Mouse (Mus musculus): ENCODE measurements around the gene Sec24d. TPM values are rescaled to one million over a fixed set of nuclear protein-coding genes. Genes with fewer than 3 reads are reported as not detected.

The Sec24d gene
- polyA plus RNA-seq, 1 experiment from 2014 or later: 51.4 TPM

DNA sequence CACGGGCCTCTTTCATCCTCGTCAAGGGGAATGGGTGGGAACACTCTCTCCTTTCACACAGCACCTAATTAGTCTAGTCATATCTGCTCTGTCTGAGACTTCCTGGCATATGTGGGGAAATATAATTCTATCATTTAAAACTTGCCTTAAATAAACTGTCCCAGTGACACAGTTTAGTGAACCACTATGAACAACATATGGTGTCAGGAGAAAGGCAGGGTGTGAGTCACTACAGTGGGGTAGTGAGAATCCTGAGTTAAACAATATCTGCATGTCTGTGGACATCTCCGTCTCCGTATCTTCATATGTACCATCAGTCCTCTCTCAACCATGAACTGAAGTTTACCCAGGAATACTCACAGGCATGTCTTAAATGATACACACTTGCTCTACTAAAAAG lies 123.9 kb downstream of the Sec24d start:
- Histone ChIP-seq H3K27ac (no peak overlapping the region), H3K4me2 (ENCODE audit: low read length) (no peak overlapping the region), H3K9ac (ENCODE audit: low read depth, low read length) (no peak overlapping the region), H3K9me3 (replicated peaks; ENCODE audit: low read length) (no peaks in the 10 kb centered on the region), H3K4me1 (replicated peaks; ENCODE audit: insufficient read depth, low read length) (no peaks in the 10 kb centered on the region), H3K36me3 (ENCODE audit: insufficient read depth, low read length) (no peaks in the 10 kb centered on the region), H3K27me3 (ENCODE audit: insufficient read depth, low read length) (no peaks in the 10 kb centered on the region), H3K4me3 (replicated peaks; ENCODE audit: low read depth, low read length) (no peak overlapping the region)
- ATAC-seq (replicated peaks; ENCODE audit: low FRiP score, low read depth) (no peak), DNase-seq (ENCODE audit: low spot score) (no peak)
- 72% methylated on average over 4 of the region's 4 CpGs for WGBS
- no peak for TF ChIP-seq CTCF (IDR thresholded peaks at IDR 0.05; ENCODE audit: low read depth)

- no peaks in the 10 kb centered on the region for H3K9me3 ChIP-seq (replicated peaks; ENCODE audit: low read length)
- H3K9ac ChIP-seq (ENCODE audit: low read depth, low read length): no peak overlapping the region
- DNase-seq (ENCODE audit: low spot score): peak; percentile 11
- H3K36me3 ChIP-seq (ENCODE audit: insufficient read depth, low read length): no peaks in the 10 kb centered on the region
- H3K27me3 ChIP-seq (ENCODE audit: insufficient read depth, low read length): no peaks in the 10 kb centered on the region
- no peak for TF ChIP-seq CTCF (IDR thresholded peaks at IDR 0.05; ENCODE audit: low read depth)
- no peak overlapping the region for H3K4me2 ChIP-seq (ENCODE audit: low read length)
- H3K4me1 ChIP-seq (replicated peaks; ENCODE audit: insufficient read depth, low read length): no peaks in the 10 kb centered on the region
- no peak overlapping the region for H3K4me3 ChIP-seq (replicated peaks; ENCODE audit: low read depth, low read length)
- 32% methylated on average over 5 of the region's 5 CpGs for WGBS
- H3K27ac ChIP-seq: no peak overlapping the region
- ATAC-seq (replicated peaks; ENCODE audit: low FRiP score, low read depth): 0 out of 2 replicates have a peak, but pooled peaks have one; percentile 40
Measured at GRCm38 (mm10) chr3:123395611-123396010, 128.4 kb downstream of the Sec24d start.

DNA sequence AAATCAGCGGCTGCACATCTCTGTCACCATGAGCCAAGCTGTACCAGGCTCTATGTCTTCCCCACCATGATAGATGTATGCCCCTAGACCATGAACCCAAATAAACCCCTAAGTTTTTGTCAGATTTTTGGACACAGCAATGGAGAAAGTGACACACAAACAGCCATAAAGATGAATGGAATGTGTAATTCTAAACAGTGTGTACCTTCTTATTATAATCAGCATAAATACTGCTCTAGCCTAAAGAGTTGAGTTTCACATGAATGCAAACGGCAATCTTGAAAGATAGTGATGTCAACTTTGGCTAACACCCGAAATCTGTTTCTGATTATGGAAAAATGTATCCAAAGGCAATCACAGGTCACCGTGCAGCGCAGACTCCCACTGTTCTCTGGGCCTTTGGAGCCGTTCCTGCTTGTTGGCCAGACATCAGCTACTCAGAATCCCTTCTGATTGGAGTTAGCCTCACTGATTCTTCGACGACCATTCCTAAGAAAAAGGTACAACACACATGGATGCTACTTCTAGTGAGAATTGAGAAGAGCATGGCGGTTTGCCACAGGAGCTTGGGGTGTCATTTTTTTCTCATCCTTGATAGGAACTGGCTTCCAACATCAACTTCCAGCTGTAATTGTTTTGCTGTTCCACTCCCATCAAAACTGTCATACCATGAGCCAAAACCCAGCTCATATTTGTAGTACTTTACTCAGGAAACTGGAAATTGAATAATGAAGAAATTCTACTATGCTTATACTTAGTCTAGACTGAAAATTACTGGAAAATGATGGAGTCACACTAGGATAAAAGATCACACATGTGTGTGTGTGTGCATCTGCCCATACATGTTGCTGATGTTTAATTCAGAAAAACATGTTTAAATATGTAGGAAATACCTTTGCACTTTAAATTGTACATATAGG lies 130.6 kb downstream of the Sec24d start:
- H3K9me3 ChIP-seq (replicated peaks; ENCODE audit: low read length): no peaks in the 10 kb centered on the region
- WGBS: 81% methylated on average over 9 of the region's 9 CpGs
- TF ChIP-seq CTCF (IDR thresholded peaks at IDR 0.05; ENCODE audit: low read depth): no peak
- ATAC-seq (replicated peaks; ENCODE audit: low FRiP score, low read depth) (no peak), DNase-seq (ENCODE audit: low spot score) (no peak)
- no peaks in the 10 kb centered on the region for H3K36me3 ChIP-seq (ENCODE audit: insufficient read depth, low read length)
- no peak overlapping the region for H3K4me2 ChIP-seq (ENCODE audit: low read length)
- no peak overlapping the region for H3K9ac ChIP-seq (ENCODE audit: low read depth, low read length)
- no peaks in the 10 kb centered on the region for H3K4me1 ChIP-seq (replicated peaks; ENCODE audit: insufficient read depth, low read length)
- H3K27me3 ChIP-seq (ENCODE audit: insufficient read depth, low read length): no peaks in the 10 kb centered on the region
- no peak overlapping the region for H3K4me3 ChIP-seq (replicated peaks; ENCODE audit: low read depth, low read length)
- no peak overlapping the region for H3K27ac ChIP-seq

- ATAC-seq (replicated peaks; ENCODE audit: low FRiP score, low read depth): peak; percentile 43; the same call in 1 of the 2 replicates
- 57% methylated on average over 3 of the region's 3 CpGs for WGBS
- TF ChIP-seq CTCF (IDR thresholded peaks at IDR 0.05; ENCODE audit: low read depth): no peak
- H3K4me3 ChIP-seq (replicated peaks; ENCODE audit: low read depth, low read length): no peak overlapping the region
- no peak overlapping the region for H3K9ac ChIP-seq (ENCODE audit: low read depth, low read length)
- no peak overlapping the region for H3K4me2 ChIP-seq (ENCODE audit: low read length)
- H3K36me3 ChIP-seq (ENCODE audit: insufficient read depth, low read length): no peaks in the 10 kb centered on the region
- H3K27me3 ChIP-seq (ENCODE audit: insufficient read depth, low read length): no peaks in the 10 kb centered on the region
- no peaks in the 10 kb centered on the region for H3K4me1 ChIP-seq (replicated peaks; ENCODE audit: insufficient read depth, low read length)
- no peak for DNase-seq (ENCODE audit: low spot score)
- H3K9me3 ChIP-seq (replicated peaks; ENCODE audit: low read length): no peaks in the 10 kb centered on the region
- no peak overlapping the region for H3K27ac ChIP-seq
Measured at GRCm38 (mm10) chr3:123404945-123405344, 137.7 kb downstream of the Sec24d start.

GRCm38 (mm10) chr3:123411821-123412578 lies 144.7 kb downstream of the Sec24d start:
- Histone ChIP-seq H3K4me3 (replicated peaks; ENCODE audit: low read depth, low read length) (no peak overlapping the region), H3K27ac (peak overlapping the region; percentile 55)

GRCm38 (mm10) chr3:123413173-123413572 lies 145.9 kb downstream of the Sec24d start:
- H3K4me3 ChIP-seq (replicated peaks; ENCODE audit: low read depth, low read length): no peak overlapping the region
- H3K9ac ChIP-seq (ENCODE audit: low read depth, low read length): no peak overlapping the region
- ATAC-seq (replicated peaks; ENCODE audit: low FRiP score, low read depth) (0 out of 2 replicates have a peak, but pooled peaks have one; percentile 52), DNase-seq (ENCODE audit: low spot score) (peak; percentile 7)
- TF ChIP-seq CTCF (IDR thresholded peaks at IDR 0.05; ENCODE audit: low read depth): peak; percentile 44
- WGBS: 36% methylated on average over 5 of the region's 5 CpGs
- no peaks in the 10 kb centered on the region for H3K4me1 ChIP-seq (replicated peaks; ENCODE audit: insufficient read depth, low read length)
- peak overlapping the region; percentile 55 for H3K27ac ChIP-seq
- H3K9me3 ChIP-seq (replicated peaks; ENCODE audit: low read length): no peaks in the 10 kb centered on the region
- H3K4me2 ChIP-seq (ENCODE audit: low read length): no peak overlapping the region
- no peaks in the 10 kb centered on the region for H3K27me3 ChIP-seq (ENCODE audit: insufficient read depth, low read length)
- H3K36me3 ChIP-seq (ENCODE audit: insufficient read depth, low read length): no peaks in the 10 kb centered on the region

More at GRCm38 (mm10) chr3:123411821-123412578, 144.7 kb downstream of the Sec24d start:
- Histone ChIP-seq H3K36me3 (ENCODE audit: insufficient read depth, low read length) (no peaks in the 10 kb centered on the region), H3K9ac (ENCODE audit: low read depth, low read length) (no peak overlapping the region), H3K27me3 (ENCODE audit: insufficient read depth, low read length) (no peaks in the 10 kb centered on the region), H3K4me1 (replicated peaks; ENCODE audit: insufficient read depth, low read length) (no peaks in the 10 kb centered on the region), H3K4me2 (ENCODE audit: low read length) (no peak overlapping the region), H3K9me3 (replicated peaks; ENCODE audit: low read length) (no peaks in the 10 kb centered on the region)
- DNase-seq (ENCODE audit: low spot score) (peak; percentile 47), ATAC-seq (replicated peaks; ENCODE audit: low FRiP score, low read depth) (peak; percentile 88)
- 59% methylated on average over 6 of the region's 6 CpGs for WGBS
- TF ChIP-seq CTCF (IDR thresholded peaks at IDR 0.05; ENCODE audit: low read depth): no peak

Other genes with a start within 250 kb of the Sec24d start
- not detected in 2 replicates for gene Myoz2, start 232.4 kb upstream of the Sec24d start, polyA plus RNA-seq (2015; fragmentation: Nextera tagmentation; extraction: Ambion mirVana)
- gene Synpo2, start 31.3 kb upstream of the Sec24d start, polyA plus RNA-seq (2015; fragmentation: Nextera tagmentation; extraction: Ambion mirVana): 5.1 and 5.2 TPM in 2 replicates
- gene Mettl14, start 118.7 kb downstream of the Sec24d start, polyA plus RNA-seq (2015; fragmentation: Nextera tagmentation; extraction: Ambion mirVana): 21.5 and 23.2 TPM in 2 replicates
- gene Prss12, start 179.5 kb downstream of the Sec24d start, polyA plus RNA-seq (2015; fragmentation: Nextera tagmentation; extraction: Ambion mirVana): 6.3 and 7.0 TPM in 2 replicates

Data from kidney, postnatal 0 days (tissue).